Mouse (Mus musculus) CH12.LX (cell line): Measurements from ENCODE around the gene Mlxipl. TPM values are rescaled to one million over a fixed set of nuclear protein-coding genes. Genes with fewer than 3 reads are reported as not detected.

Source experiments
- DNase-seq: peaks from one replicate; pipeline ENCODE4 v3.0.0-alpha.2; 2013; ENCODE audit errors: extremely low read depth
- H3K27ac ChIP-seq: 2 replicates; pipeline ENCODE4 v1.5.1; 2012; ENCODE audit warnings: low read depth, mild to moderate bottlenecking, control low read depth, moderate library complexity; ENCODE audit not compliant: insufficient read depth
- H3K27me3 ChIP-seq: replicated peaks from 2 replicates; pipeline ENCODE3; 2012; ENCODE audit warnings: inconsistent platforms
- H3K36me3 ChIP-seq, 2 experiments: replicated peaks in 1 of 2; 2 replicates each; pipeline versions ENCODE3 to v1.6.1; 2012; ENCODE audit warnings: inconsistent platforms in 1 of 2, low read length in 1 of 2, mild to moderate bottlenecking in 1 of 2, mixed read lengths in 1 of 2, moderate library complexity in 1 of 2; ENCODE audit not compliant: control insufficient read depth in 1 of 2, insufficient read depth in 1 of 2
- H3K4me1 ChIP-seq, 2 experiments: 2 replicates each; pipeline ENCODE4 v1.6.1; 2012; ENCODE audit warnings: inconsistent platforms in 1 of 2, moderate library complexity in 1 of 2; ENCODE audit not compliant: insufficient read depth in 2 of 2, control insufficient read depth in 1 of 2
- H3K4me2 ChIP-seq: 2 replicates; pipeline ENCODE4 v1.6.1; 2012; ENCODE audit warnings: low read depth, mild to moderate bottlenecking, control low read depth; ENCODE audit not compliant: poor library complexity, insufficient read depth, severe bottlenecking
- H3K4me3 ChIP-seq, 3 experiments: fragments of 150-350 bp in 1 of 3; sonication (generic) in 1 of 3; replicated peaks in 1 of 3; 2 replicates each; pipeline versions ENCODE3 to v1.5.1; 2011 to 2012; ENCODE audit warnings: low read depth in 2 of 3, low read length in 2 of 3, mild to moderate bottlenecking in 2 of 3, moderate library complexity in 2 of 3, control low read depth in 1 of 3, improper control_type of control experiment in 1 of 3, inconsistent platforms in 1 of 3, mixed read lengths in 1 of 3; ENCODE audit not compliant: poor library complexity in 1 of 3
- H3K79me2 ChIP-seq: replicated peaks from 2 replicates; pipeline ENCODE4 v1.6.1; 2012; ENCODE audit warnings: mild to moderate bottlenecking, moderate library complexity; ENCODE audit not compliant: control insufficient read depth, poor library complexity, insufficient read depth, severe bottlenecking; ENCODE audit errors: extremely low read depth
- H3K9ac ChIP-seq: 2 replicates; pipeline ENCODE4 v1.6.1; 2012; ENCODE audit warnings: low read depth, mild to moderate bottlenecking, control low read depth, moderate library complexity; ENCODE audit not compliant: insufficient read depth
- H3K9me3 ChIP-seq: replicated peaks from 2 replicates; pipeline ENCODE3; 2012; ENCODE audit warnings: low read length, inconsistent platforms, mixed read lengths
- CHD1 ChIP-seq: IDR thresholded peaks from 2 replicates; pipeline ENCODE4 v1.6.1; 2012; ENCODE audit warnings: low read depth, low read length, improper control_type of control experiment, inconsistent platforms
- CHD2 ChIP-seq: IDR thresholded peaks from 2 replicates; pipeline ENCODE4 v1.6.1; 2011; ENCODE audit warnings: low read length, improper control_type of control experiment
- CTCF ChIP-seq, 2 experiments: IDR thresholded peaks in 1 of 2; conservative IDR thresholded peaks in 1 of 2; 2 replicates each; pipeline ENCODE4 v1.5.1; 2011 to 2012; ENCODE audit warnings: low read depth in 2 of 2, low read length in 2 of 2, improper control_type of control experiment in 1 of 2, inconsistent platforms in 1 of 2, mild to moderate bottlenecking in 1 of 2, moderate library complexity in 1 of 2
- ELF1 ChIP-seq: IDR thresholded peaks from 2 replicates; pipeline ENCODE4 v1.6.1; 2014; ENCODE audit warnings: low read depth, mild to moderate bottlenecking, inconsistent platforms, low read length, improper control_type of control experiment
- ETS1 ChIP-seq: conservative IDR thresholded peaks from 2 replicates; pipeline ENCODE4 v1.6.1; 2012; ENCODE audit warnings: low read depth, mild to moderate bottlenecking, inconsistent platforms, low read length, improper control_type of control experiment, moderate library complexity
- GABPA ChIP-seq: IDR thresholded peaks from 2 replicates; pipeline ENCODE4 v1.6.1; 2012; ENCODE audit warnings: low read depth, low read length, improper control_type of control experiment, inconsistent platforms; ENCODE audit not compliant: insufficient replicate concordance
- HCFC1 ChIP-seq: IDR thresholded peaks from 2 replicates; pipeline ENCODE4 v1.6.1; 2012; ENCODE audit warnings: low read depth, mild to moderate bottlenecking, inconsistent platforms, low read length, improper control_type of control experiment
- IRF4 ChIP-seq: IDR thresholded peaks from 2 replicates; pipeline ENCODE4 v1.6.1; 2014; ENCODE audit warnings: low read depth, mild to moderate bottlenecking, inconsistent platforms, low read length, improper control_type of control experiment
- JUN ChIP-seq: IDR thresholded peaks from 2 replicates; pipeline ENCODE4 v1.6.1; 2011; ENCODE audit warnings: low read depth, mild to moderate bottlenecking, low read length, improper control_type of control experiment, moderate library complexity; ENCODE audit not compliant: insufficient read depth
- JUND ChIP-seq: conservative IDR thresholded peaks from 2 replicates; pipeline ENCODE4 v1.6.1; 2011; ENCODE audit warnings: low read depth, low read length, improper control_type of control experiment
- MAZ ChIP-seq: IDR thresholded peaks from 2 replicates; pipeline ENCODE4 v1.6.1; 2012; ENCODE audit warnings: low read depth, mild to moderate bottlenecking, inconsistent platforms, low read length, improper control_type of control experiment, moderate library complexity
- MEF2A ChIP-seq: IDR thresholded peaks from 2 replicates; pipeline ENCODE4 v1.6.1; 2014; ENCODE audit warnings: low read depth, mild to moderate bottlenecking, inconsistent platforms, low read length, improper control_type of control experiment, borderline replicate concordance
- MYC ChIP-seq: IDR thresholded peaks from 2 replicates; pipeline ENCODE4 v1.6.1; 2011; ENCODE audit warnings: low read depth, mild to moderate bottlenecking, improper control_type of control experiment, low read length
- POLR2A ChIP-seq: IDR thresholded peaks from 2 replicates; pipeline ENCODE4 v1.6.1; 2011; ENCODE audit warnings: low read depth, mild to moderate bottlenecking, improper control_type of control experiment, low read length
- POLR2AphosphoS2 ChIP-seq: IDR thresholded peaks from 2 replicates; pipeline ENCODE4 v1.6.1; 2011; ENCODE audit warnings: low read depth, low read length, improper control_type of control experiment
- RAD21 ChIP-seq: IDR thresholded peaks from 2 replicates; pipeline ENCODE4 v1.6.1; 2011; ENCODE audit warnings: low read depth, mild to moderate bottlenecking, low read length, improper control_type of control experiment, moderate library complexity
- RCOR1 ChIP-seq: conservative IDR thresholded peaks from 2 replicates; pipeline ENCODE4 v1.6.1; 2012; ENCODE audit warnings: low read depth, mild to moderate bottlenecking, inconsistent platforms, low read length, improper control_type of control experiment
- SIN3A ChIP-seq: IDR thresholded peaks from 2 replicates; pipeline ENCODE4 v1.6.1; 2012; ENCODE audit warnings: low read length, improper control_type of control experiment, inconsistent platforms
- SMC3 ChIP-seq: IDR thresholded peaks from 2 replicates; pipeline ENCODE4 v1.6.1; 2011; ENCODE audit warnings: low read depth, low read length, improper control_type of control experiment
- TBP ChIP-seq: conservative IDR thresholded peaks from 2 replicates; pipeline ENCODE4 v1.6.1; 2011; ENCODE audit warnings: low read depth, low read length, improper control_type of control experiment
- TCF12 ChIP-seq: IDR thresholded peaks from 2 replicates; pipeline ENCODE4 v1.6.1; 2014; ENCODE audit warnings: low read depth, mild to moderate bottlenecking, inconsistent platforms, low read length, improper control_type of control experiment
- USF1 ChIP-seq: IDR thresholded peaks from 2 replicates; pipeline ENCODE4 v1.6.1; 2014; ENCODE audit warnings: low read depth, mild to moderate bottlenecking, inconsistent platforms, low read length, improper control_type of control experiment
- USF2 ChIP-seq: conservative IDR thresholded peaks from 2 replicates; pipeline ENCODE4 v1.6.1; 2011; ENCODE audit warnings: low read depth, low read length, improper control_type of control experiment
- ZKSCAN1 ChIP-seq: IDR thresholded peaks from 2 replicates; pipeline ENCODE4 v1.6.1; 2012; ENCODE audit warnings: low read depth, inconsistent platforms, low read length, improper control_type of control experiment, borderline replicate concordance
- dilution Hi-C: fragments of 300-500 bp; cut with MboI; formaldehyde crosslinking; loops from 2 replicates; pipeline ENCODE4 v1.14.3; 2020; ENCODE audit warnings: low sequenced_read_pairs; ENCODE audit not compliant: extremely low pct_unique_long_range_greater_than_20kb, extremely low pct_ligation_motif_present
- in situ Hi-C: fragments of 300-500 bp; cut with MboI; formaldehyde crosslinking; loops from 3 replicates; pipeline ENCODE4 v1.14.3; 2019; ENCODE audit warnings: low sequenced_read_pairs, low pct_ligation_motif_present, low pct_unique_long_range_greater_than_20kb, mixed read lengths
- polyA plus RNA-seq: library from polyadenylated mRNA; unstranded; fragments of >175 nt; gene quantifications from 2 replicates; pipeline ENCODE4 v1.2.1, GENCODE M21; 2012; ENCODE audit warnings: low read depth; ENCODE audit not compliant: insufficient read length
- total RNA-seq, 2 experiments: library from RNA; depleted of rRNA; stranded (reverse); fragments of 300-350 nt in 1 of 2; fragments of >200 nt in 1 of 2; gene quantifications; 2 replicates each; pipeline ENCODE4 v1.2.3; 2012 to 2014

The Mlxipl gene
- total and polyA plus RNA-seq, 3 experiments: not detected

GRCm38 (mm10) chr5:135185016-135185415, 95.3 kb downstream of the Mlxipl start:
- H3K4me3 ChIP-seq: no peak overlapping the region
- no peaks in the 10 kb centered on the region for H3K27me3 ChIP-seq
- no peak overlapping the region for H3K27ac ChIP-seq
- no peak overlapping the region for H3K9ac ChIP-seq
- peaks cover 0 to 33% of the 10 kb centered on the region in 2 experiments; a peak in 2 of 4 replicates for H3K4me1 ChIP-seq
- H3K4me2 ChIP-seq: no peak overlapping the region
- dilution Hi-C loops: no loop called here
- peaks cover 6% of the 10 kb centered on the region for H3K9me3 ChIP-seq
- TF ChIP-seq IRF4 (no peak), ZKSCAN1 (no peak), JUN (no peak), USF1 (no peak), ELF1 (no peak), MAZ (no peak), RCOR1 (no peak), TCF12 (no peak), JUND (no peak), CHD1 (no peak), ETS1 (no peak), POLR2AphosphoS2 (no peak), POLR2A (no peak), MEF2A (no peak), USF2 (no peak), RAD21 (no peak)
- TF ChIP-seq, all 38 proteins: peak for 0
- Histone ChIP-seq H3K36me3 (peaks cover 22 to 34% of the 10 kb centered on the region in 2 experiments), H3K79me2 (peaks cover 28% of the 10 kb centered on the region)
- no peak for DNase-seq
- in situ Hi-C loops: no loop called here

- Histone ChIP-seq H3K4me1 (peaks cover 0 to 37% of the 10 kb centered on the region in 2 experiments; a peak in 2 of 4 replicates), H3K9ac (no peak overlapping the region), H3K79me2 (peaks cover 34% of the 10 kb centered on the region), H3K27ac (no peak overlapping the region), H3K4me3 (no peak overlapping the region), H3K9me3 (peaks cover 6% of the 10 kb centered on the region), H3K36me3 (peaks cover 16 to 31% of the 10 kb centered on the region in 2 experiments), H3K27me3 (no peaks in the 10 kb centered on the region), H3K4me2 (peak overlapping the region; percentile 91)
- DNase-seq: peak; percentile 75
- in situ Hi-C loops: no loop called here
- dilution Hi-C loops: no loop called here
- peak; percentile 91 for TF ChIP-seq MAZ
- TF ChIP-seq USF2: no peak
- peak; percentile 77; the same call in 1 of the 2 replicates for TF ChIP-seq MYC
- TF ChIP-seq IRF4: 0 out of 2 replicates have a peak, but pooled peaks have one; percentile 22
- TF ChIP-seq GABPA: no peak
- no peak for TF ChIP-seq MEF2A
- peak; percentile 25 for TF ChIP-seq RAD21
- 0 out of 2 replicates have a peak, but pooled peaks have one; percentile 24 for TF ChIP-seq TCF12
- TF ChIP-seq SIN3A: peak; percentile 52; the same call in 1 of the 2 replicates
- TF ChIP-seq CTCF (conservative IDR thresholded peaks at IDR 0.05 in 1 of 2, IDR thresholded peaks at IDR 0.05 in 1 of 2; ENCODE audit: low read depth in 2 of 2, low read length in 2 of 2): peak; percentile 22 to 67; a peak in 3 of 4 replicates
- TF ChIP-seq CHD2: peak; percentile 59; the same call in 1 of the 2 replicates
- TF ChIP-seq SMC3: peak; percentile 29; the same call in 1 of the 2 replicates
- 0 out of 2 replicates have a peak, but pooled peaks have one; percentile 20 for TF ChIP-seq HCFC1
- 0 out of 2 replicates have a peak, but pooled peaks have one; percentile 33 for TF ChIP-seq TBP
Measured at GRCm38 (mm10) chr5:135185596-135185995, 95.9 kb downstream of the Mlxipl start.
